Mouse (Mus musculus) limb, embryonic 12.5 days (tissue): ENCODE data around the gene Gm30191. TPM values are rescaled to one million over a fixed set of nuclear protein-coding genes. Genes with fewer than 3 reads are reported as not detected.

Experiments used
- ATAC-seq: fragments of 200-750 bp; cut with Nextera tagmentation; 2 replicates; pipeline ENCODE4 v1.8.0; 2017; ENCODE audit warnings: low read depth, moderate TSS enrichment; ENCODE audit not compliant: insufficient number of reproducible peaks, insufficient read depth, low FRiP score, low TSS enrichment
- H3K27ac ChIP-seq: fragments of 300-500 bp; sonication (generic); 2 replicates; pipeline ENCODE4 v1.5.1; 2016; ENCODE audit warnings: mild to moderate bottlenecking, moderate library complexity
- H3K27me3 ChIP-seq: fragments of 300-500 bp; sonication (generic); 2 replicates; pipeline ENCODE4 v1.6.1; 2016; ENCODE audit warnings: mild to moderate bottlenecking, moderate library complexity
- H3K36me3 ChIP-seq: fragments of 300-500 bp; sonication (generic); 2 replicates; pipeline ENCODE4 v1.6.1; 2016; ENCODE audit warnings: mild to moderate bottlenecking, moderate library complexity
- H3K4me1 ChIP-seq: fragments of 300-500 bp; sonication (generic); replicated peaks from 2 replicates; pipeline ENCODE4 v1.6.1; 2016
- H3K4me2 ChIP-seq: fragments of 300-500 bp; sonication (generic); 2 replicates; pipeline ENCODE4 v1.6.1; 2016; ENCODE audit warnings: mild to moderate bottlenecking, moderate library complexity
- H3K4me3 ChIP-seq: fragments of 300-500 bp; sonication (generic); replicated peaks from 2 replicates; pipeline ENCODE4 v1.5.1; 2016; ENCODE audit warnings: mild to moderate bottlenecking
- H3K9ac ChIP-seq: fragments of 300-500 bp; sonication (generic); replicated peaks from 2 replicates; pipeline ENCODE4 v1.6.1; 2016; ENCODE audit warnings: mild to moderate bottlenecking, moderate library complexity
- H3K9me3 ChIP-seq: fragments of 300-500 bp; sonication (generic); 2 replicates; pipeline ENCODE4 v1.6.1; 2016; ENCODE audit warnings: mild to moderate bottlenecking, moderate library complexity
- WGBS: fragments of 180-500 bp; shearing (Covaris S2); methylation state at CpG from one replicate; pipeline ENCODE4 v1.1.7; 2016; 5-methylcytosine and 5-hydroxymethylcytosine counted together
- polyA plus RNA-seq: library from polyadenylated mRNA; unstranded; fragments of >200 nt; fragmentation: Nextera tagmentation; extraction: Ambion mirVana; gene quantifications from 2 replicates; pipeline ENCODE4 v1.2.1, GENCODE M21; 2016

Gm30191 gene
- polyA plus RNA-seq, 1 experiment from 2014 or later, result not detected

GRCm38 (mm10) chr4:134252131-134252910 is 5.6 kb downstream of the Gm30191 start:
- ATAC-seq, result no peak
- Histone ChIP-seq H3K9ac (peak overlapping the region; percentile 60; the same call in 1 of the 2 replicates), H3K27ac (no peak overlapping the region), H3K4me3 (peak overlapping the region; percentile 56), H3K27me3 (peaks cover 81% of the 10 kb centered on the region), H3K9me3 (no peaks in the 10 kb centered on the region), H3K36me3 (no peaks in the 10 kb centered on the region), H3K4me2 (peak overlapping the region; percentile 93), H3K4me1 (peaks cover 62% of the 10 kb centered on the region)
- WGBS, result 7% methylated on average over 22 of the region's 22 CpGs

DNA sequence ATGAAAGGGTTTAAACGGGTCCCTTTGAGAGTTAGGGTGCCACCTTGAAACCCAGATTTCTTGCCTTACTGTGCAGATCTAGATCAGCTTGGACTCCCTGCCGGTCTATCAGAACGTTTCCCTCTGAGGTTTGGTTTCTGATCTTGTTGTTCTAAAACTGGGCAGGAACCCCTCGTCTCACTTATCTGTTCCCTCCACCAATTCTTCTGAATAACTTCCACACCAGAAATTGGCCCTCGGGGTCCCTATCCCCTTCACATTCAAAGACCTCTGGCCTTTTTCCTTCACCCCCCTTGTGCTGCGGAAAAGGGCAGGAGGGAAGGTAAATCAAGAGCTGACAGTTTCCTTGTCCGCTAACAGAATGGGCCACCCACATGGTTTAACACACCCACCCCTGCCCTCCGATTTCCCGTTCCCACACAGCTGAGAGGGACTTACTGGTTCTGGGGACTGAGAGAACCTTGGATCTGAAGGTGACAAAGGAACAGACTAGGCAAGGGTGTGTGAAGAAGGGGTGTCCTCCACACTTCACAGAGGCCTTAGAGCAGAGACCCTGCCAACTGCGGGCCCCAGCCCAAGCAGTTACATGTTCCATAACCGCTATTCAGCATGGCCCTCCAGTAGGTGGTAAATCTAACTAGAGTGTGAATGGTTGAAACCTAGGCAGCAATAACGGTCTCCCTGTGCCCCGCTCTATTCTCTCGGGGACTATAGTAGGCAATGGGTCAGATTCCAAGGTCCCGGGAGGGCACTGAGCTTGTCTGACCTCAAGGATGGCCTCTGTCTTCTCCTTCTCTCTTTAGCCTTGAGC is 6.4 kb downstream of the Gm30191 start:
- Histone ChIP-seq H3K9ac (peak overlapping the region; percentile 24; the same call in 1 of the 2 replicates), H3K9me3 (no peaks in the 10 kb centered on the region), H3K4me2 (peak overlapping the region; percentile 93), H3K4me1 (peaks cover 62% of the 10 kb centered on the region), H3K27me3 (peaks cover 74% of the 10 kb centered on the region), H3K36me3 (no peaks in the 10 kb centered on the region), H3K27ac (no peak overlapping the region; the same call in 1 of the 2 replicates), H3K4me3 (peak overlapping the region; percentile 56)
- 6% methylated on average over 15 of the region's 15 CpGs for WGBS
- no peak for ATAC-seq

DNA sequence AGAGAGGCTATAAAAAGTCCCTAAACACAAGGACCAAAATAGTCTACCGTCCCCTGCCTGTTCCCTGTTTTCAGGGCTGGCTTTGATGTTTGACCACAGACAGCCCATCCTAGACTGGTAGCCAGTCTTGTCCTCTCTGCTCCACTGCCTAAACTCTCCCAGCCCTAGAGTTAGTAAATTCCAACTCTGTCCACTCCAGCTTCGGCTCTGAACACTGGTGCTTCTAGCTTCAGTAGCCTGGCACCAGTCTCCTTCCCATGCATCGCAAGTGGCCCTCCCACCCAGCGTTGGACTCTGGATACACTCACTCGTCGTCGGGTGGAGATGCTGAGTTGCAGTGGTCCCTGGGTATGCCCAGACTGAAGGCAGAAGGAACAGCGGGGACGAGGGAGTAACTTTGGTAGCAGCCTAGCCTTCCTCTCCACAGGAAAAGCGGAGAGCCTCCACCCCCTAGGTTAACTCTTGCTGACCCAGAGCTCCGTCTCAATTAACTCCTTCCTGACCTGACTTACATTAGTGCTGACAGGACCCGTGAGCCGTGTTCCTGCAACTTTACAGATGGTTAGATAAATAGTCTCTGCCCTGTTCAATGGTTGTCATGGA is 7.1 kb downstream of the Gm30191 start, which contains the start of gene Grrp1:
Gene Grrp1 (minus strand): TSS at position 385 of the 603 bp plus-strand sequence.
- H3K27me3 ChIP-seq, result peaks cover 67% of the 10 kb centered on the region
- H3K4me1 ChIP-seq, result peaks cover 62% of the 10 kb centered on the region
- no peak within 1 kb of the TSS; the same call in 1 of the 2 replicates for H3K27ac ChIP-seq
- ATAC-seq, result no peak
- H3K36me3 ChIP-seq, result no peaks in the 10 kb centered on the region
- 1% methylated on average over 13 of the region's 13 CpGs for WGBS
- no peaks in the 10 kb centered on the region for H3K9me3 ChIP-seq
- H3K9ac ChIP-seq, result peak within 1 kb of the TSS; percentile 40; the same call in 1 of the 2 replicates
- H3K4me2 ChIP-seq, result peak within 1 kb of the TSS; percentile 93
- peak within 1 kb of the TSS; percentile 56 for H3K4me3 ChIP-seq

DNA sequence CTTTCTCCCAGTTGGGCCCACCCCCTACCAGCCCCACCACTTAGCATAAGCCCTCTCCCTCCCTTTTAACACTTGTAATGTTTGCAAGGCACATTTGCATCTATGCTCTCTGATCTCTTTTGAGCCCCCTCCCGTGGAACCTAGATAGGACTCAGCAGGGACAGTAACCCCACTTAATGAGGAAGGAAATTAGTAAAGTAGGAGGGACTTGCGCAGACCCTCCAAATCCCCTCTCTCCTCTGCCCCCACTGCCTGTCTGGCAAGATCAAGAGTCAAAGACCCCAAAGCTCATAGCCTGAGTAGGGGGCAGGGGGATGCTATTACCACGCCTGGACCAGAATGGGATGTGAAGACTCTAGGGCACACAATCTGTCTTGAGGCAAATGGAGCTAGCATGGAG is 8.1 kb downstream of the Gm30191 start:
- Histone ChIP-seq H3K36me3 (no peaks in the 10 kb centered on the region), H3K9ac (no peak overlapping the region), H3K4me2 (no peak overlapping the region), H3K4me3 (no peak overlapping the region), H3K27ac (no peak overlapping the region), H3K4me1 (peaks cover 60% of the 10 kb centered on the region), H3K27me3 (peaks cover 56% of the 10 kb centered on the region), H3K9me3 (no peaks in the 10 kb centered on the region)
- 34% methylated on average over 3 of the region's 3 CpGs for WGBS
- ATAC-seq, result no peak

DNA sequence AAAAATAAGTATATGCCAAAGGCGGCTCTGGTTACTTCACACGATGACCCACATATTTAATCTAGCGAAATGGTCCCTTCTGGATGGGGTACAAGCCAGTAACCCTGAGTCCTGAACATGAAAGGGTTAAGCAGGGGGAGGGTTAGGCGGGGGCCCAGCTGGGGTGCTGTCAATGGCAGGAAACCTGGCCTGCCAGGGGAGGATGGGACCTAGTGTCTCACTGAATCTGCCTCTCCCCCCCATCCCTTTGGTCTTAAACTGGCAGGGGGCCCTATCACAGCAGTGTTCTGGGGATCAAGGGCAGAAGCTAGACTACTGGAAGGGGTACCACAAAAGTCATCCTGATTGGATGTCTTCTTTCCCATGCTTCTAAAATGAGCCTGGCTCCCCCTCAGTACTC is 9.1 kb downstream of the Gm30191 start:
- peak overlapping the region; percentile 8; the same call in 1 of the 2 replicates for H3K27ac ChIP-seq
- no peaks in the 10 kb centered on the region for H3K9me3 ChIP-seq
- H3K36me3 ChIP-seq, result no peaks in the 10 kb centered on the region
- WGBS, result 25% methylated on average over 4 of the region's 4 CpGs
- peaks cover 54% of the 10 kb centered on the region for H3K4me1 ChIP-seq
- no peak overlapping the region for H3K4me2 ChIP-seq
- H3K27me3 ChIP-seq, result peaks cover 46% of the 10 kb centered on the region
- H3K9ac ChIP-seq, result 0 out of 2 replicates have a peak overlapping the region, but pooled peaks have one; percentile 44
- H3K4me3 ChIP-seq, result no peak overlapping the region
- no peak for ATAC-seq

DNA sequence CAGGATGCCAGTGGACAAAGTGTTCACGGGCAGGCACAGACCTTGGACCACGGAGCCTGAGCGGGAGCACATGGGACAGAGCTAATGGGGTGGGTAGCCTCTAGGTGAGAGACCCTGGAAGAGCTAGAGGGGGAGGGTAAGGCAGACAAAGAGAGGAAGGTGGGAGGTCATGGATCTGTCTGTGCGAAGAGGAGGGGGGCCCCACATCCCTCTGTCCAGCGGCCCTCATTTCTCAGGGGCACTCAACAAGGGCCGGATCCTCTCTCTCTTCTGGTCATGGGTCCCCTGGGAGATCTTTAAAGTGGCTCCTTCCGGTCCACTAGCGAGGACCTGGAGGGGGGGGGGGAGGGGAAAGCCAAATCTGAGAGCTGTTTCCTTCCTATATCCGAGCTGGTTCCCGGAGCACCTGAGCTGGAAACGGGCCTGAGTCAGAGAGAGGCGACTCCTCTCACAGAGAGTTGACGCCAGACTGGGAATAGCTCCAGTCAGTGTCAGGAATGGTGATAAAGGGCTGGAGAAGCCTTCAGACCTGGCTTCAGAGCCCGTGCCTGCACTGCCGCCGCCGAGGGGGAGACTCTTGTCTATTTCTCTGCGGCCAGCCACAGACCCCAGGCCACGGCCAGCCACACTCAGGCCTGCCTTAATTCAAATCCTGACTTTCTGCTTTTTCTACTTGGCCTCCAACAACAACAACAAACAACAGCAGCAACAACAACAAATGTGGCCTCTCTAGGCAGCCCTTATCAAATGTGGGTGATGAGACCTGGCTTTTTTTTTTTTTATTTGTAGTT is 9.9 kb downstream of the Gm30191 start:
- peaks cover 39% of the 10 kb centered on the region for H3K27me3 ChIP-seq
- H3K9me3 ChIP-seq, result no peaks in the 10 kb centered on the region
- ATAC-seq, result no peak
- H3K9ac ChIP-seq, result 0 out of 2 replicates have a peak overlapping the region, but pooled peaks have one; percentile 18
- WGBS, result 12% methylated on average over 19 of the region's 19 CpGs
- H3K4me3 ChIP-seq, result no peak overlapping the region
- peaks cover 47% of the 10 kb centered on the region for H3K4me1 ChIP-seq
- no peaks in the 10 kb centered on the region for H3K36me3 ChIP-seq
- peak overlapping the region; percentile 8; the same call in 1 of the 2 replicates for H3K27ac ChIP-seq
- peak overlapping the region; percentile 33 for H3K4me2 ChIP-seq

DNA sequence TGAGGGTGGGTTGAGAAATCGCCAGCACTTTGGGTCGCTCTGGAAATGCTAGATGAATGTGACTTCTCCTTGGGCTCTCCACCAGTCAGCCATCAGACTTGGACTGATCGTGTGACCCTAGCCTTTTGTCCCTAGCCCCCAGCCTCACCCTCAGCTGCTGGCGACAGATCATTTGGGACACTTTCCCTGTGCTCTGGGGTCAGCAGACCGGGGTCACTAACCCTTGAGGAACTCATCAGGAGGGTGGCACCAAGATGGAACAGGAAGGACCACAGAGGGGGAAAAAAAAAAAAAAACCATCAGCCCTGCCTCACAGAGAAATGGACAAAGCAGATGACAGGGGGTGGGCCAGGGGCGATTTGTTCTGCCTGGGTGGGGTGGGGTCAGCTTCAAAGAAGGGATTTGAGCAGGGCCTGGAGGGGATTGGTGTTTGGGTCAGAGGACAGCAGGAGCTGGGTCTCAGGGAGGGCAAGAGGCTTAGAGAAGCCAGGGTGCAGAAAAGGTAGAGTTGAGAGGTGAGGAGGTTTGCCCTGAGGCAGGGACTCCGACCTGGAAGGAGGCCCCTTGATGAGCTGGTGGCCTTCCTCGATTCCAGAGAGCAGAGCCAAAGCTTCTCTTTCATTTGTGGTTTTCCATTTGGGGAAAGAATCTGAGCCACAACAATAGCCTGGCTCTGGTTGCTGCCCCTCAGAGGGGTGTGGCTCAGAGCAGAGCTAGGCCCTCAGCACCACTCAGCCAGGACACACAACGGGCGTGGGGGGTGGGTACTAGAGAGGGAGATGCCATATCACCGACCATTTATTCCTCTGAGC is 10.7 kb downstream of the Gm30191 start:
- Histone ChIP-seq H3K4me2 (no peak overlapping the region), H3K9me3 (no peaks in the 10 kb centered on the region), H3K27ac (0 out of 2 replicates have a peak overlapping the region, but pooled peaks have one; percentile 56), H3K36me3 (no peaks in the 10 kb centered on the region), H3K4me3 (no peak overlapping the region), H3K9ac (no peak overlapping the region), H3K4me1 (peaks cover 39% of the 10 kb centered on the region), H3K27me3 (peaks cover 31% of the 10 kb centered on the region)
- no peak for ATAC-seq
- 15% methylated on average over 11 of the region's 11 CpGs for WGBS

- no peak for ATAC-seq
- Histone ChIP-seq H3K27ac (no peak overlapping the region), H3K4me3 (no peak overlapping the region), H3K9me3 (no peaks in the 10 kb centered on the region), H3K36me3 (no peaks in the 10 kb centered on the region), H3K4me2 (no peak overlapping the region), H3K9ac (no peak overlapping the region), H3K27me3 (peaks cover 21% of the 10 kb centered on the region), H3K4me1 (peaks cover 30% of the 10 kb centered on the region)
- WGBS, result 72% methylated on average over 11 of the region's 11 CpGs
These were observed 11.6 kb downstream of the Gm30191 start for GRCm38 (mm10) chr4:134258354-134258753.

DNA sequence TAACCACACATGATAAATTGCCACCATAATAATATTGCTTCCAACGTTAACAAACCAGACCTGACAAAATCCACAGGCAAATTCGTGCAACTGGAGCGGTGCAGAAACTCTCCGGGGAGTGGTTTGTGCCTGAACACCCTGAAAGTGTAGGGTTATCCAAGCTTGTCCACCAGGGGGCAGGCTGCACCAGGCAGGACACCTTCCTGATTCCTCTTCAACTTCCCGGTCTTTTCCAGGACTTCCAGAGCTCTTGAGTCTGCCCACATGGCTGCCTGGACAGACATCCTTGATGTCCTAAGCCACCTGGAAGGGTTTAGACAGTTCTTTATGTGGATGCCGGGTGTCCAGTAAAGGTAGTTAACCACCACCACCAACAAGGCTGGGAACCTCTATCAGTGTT is 16.5 kb downstream of the Gm30191 start:
- no peaks in the 10 kb centered on the region for H3K4me1 ChIP-seq
- no peaks in the 10 kb centered on the region for H3K9me3 ChIP-seq
- H3K4me2 ChIP-seq, result no peak overlapping the region
- no peak overlapping the region for H3K9ac ChIP-seq
- WGBS, result 34% methylated on average over 6 of the region's 6 CpGs
- H3K36me3 ChIP-seq, result no peaks in the 10 kb centered on the region
- no peaks in the 10 kb centered on the region for H3K27me3 ChIP-seq
- no peak overlapping the region for H3K27ac ChIP-seq
- no peak overlapping the region for H3K4me3 ChIP-seq
- ATAC-seq, result no peak
